Mouse (Mus musculus): Measurements from ENCODE around the gene Rfng.

DNA sequence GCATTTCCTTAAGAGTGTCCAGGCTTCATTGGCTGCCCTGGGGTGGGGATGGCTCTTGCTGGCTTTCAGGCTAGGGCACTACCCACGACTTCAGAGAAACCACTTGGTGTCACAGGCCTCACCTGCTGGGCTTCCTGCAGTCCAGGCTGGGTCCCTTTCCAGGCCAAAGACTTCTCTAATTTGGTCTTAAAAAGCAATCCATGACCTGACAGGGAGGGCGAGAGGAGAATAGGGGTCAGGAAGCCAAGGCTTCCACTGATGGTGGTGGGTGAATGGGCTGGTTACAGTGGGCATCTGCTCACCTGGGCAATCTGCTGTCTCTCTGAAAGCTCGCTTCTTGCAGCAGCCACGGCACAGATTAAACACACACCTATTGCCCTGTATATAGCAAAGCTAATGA, 5.3 kb upstream of the Rfng start:
- no peak for TF ChIP-seq RCOR1 (conservative IDR thresholded peaks at IDR 0.05; ENCODE audit: low read depth, low read length)
- no peak for TF ChIP-seq CTCF (conservative IDR thresholded peaks at IDR 0.05 in 1 of 2, IDR thresholded peaks at IDR 0.05 in 1 of 2; ENCODE audit: low read depth in 2 of 2, low read length in 2 of 2)
- TF ChIP-seq MAX (IDR thresholded peaks at IDR 0.05; ENCODE audit: low read length), result no peak
- no peak for TF ChIP-seq MAFK (IDR thresholded peaks at IDR 0.05; ENCODE audit: insufficient replicate concordance, low read length)
- 0 out of 2 replicates have a peak, but pooled peaks have one; percentile 28 for TF ChIP-seq POLR2A (IDR thresholded peaks at IDR 0.05; ENCODE audit: low read depth, low read length)

All from CH12.LX (cell line).